16 mouse cellular contexts compared by ENCODE assay signal in the genomic region with DNA sequence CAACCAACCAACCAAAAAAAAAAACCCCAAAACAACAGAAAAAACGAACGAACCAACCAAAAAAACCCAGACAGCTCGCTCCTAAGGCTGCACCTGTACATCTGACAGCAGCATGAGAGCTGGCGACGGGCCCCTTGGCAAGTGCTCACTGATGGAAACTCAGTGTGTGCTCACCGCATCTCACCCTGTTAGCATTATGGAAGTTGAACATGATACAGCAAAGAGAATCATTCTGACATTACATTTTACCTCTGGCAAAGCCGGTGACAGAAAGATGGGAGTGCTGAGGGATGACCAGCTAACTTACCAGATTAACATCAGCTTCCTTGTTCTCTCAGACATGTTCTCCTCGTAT. TPM values are rescaled to one million over a fixed set of nuclear protein-coding genes. Genes with fewer than 3 reads are reported as not detected.
DNase-seq lines count a peak whose midpoint lies in the region; ATAC-seq and TF ChIP-seq lines count a peak whose summit lies in the region.
"Had no signal": no experiment of that assay in that cellular context is flagged by ENCODE, and none has a peak within 500 bp of the region (broad histone marks: within the 10 kb centered on the region; RNA-seq: fewer than 3 reads in every experiment).

No protein-coding gene starts in this region.

- peak overlapping the region; percentile 98 for H3K27ac ChIP-seq in thymus, adult 2 months (ENCODE audit: control insufficient read depth, insufficient read depth, low read length)
- H3K27ac ChIP-seq: embryonic facial prominence, embryonic 10.5 days; heart, embryonic 13.5 days; hindbrain, embryonic 10.5 days; midbrain, embryonic 10.5 days; neural tube, embryonic 12.5 days had no signal

- no peak overlapping the region for H3K4me3 ChIP-seq in thymus, adult 2 months (ENCODE audit: control insufficient read depth, insufficient read depth, low read length)
- H3K4me3 ChIP-seq: embryonic facial prominence, embryonic 10.5 days; heart, embryonic 13.5 days; hindbrain, embryonic 10.5 days; midbrain, embryonic 10.5 days; neural tube, embryonic 12.5 days had no signal

- H3K4me1 ChIP-seq in thymus, adult 2 months (replicated peaks; ENCODE audit: control insufficient read depth, insufficient read depth, low read length), result peaks cover 43% of the 10 kb centered on the region
- H3K4me1 ChIP-seq: heart, embryonic 13.5 days had no signal

- TF ChIP-seq POLR2A in thymus, adult 2 months (IDR thresholded peaks at IDR 0.05; ENCODE audit: control insufficient read depth, extremely low read depth, insufficient read depth, low read length, poor library complexity), result no peak

- peak; percentile 57 to 63 for DNase-seq in spleen, postnatal 36 days (ENCODE audit: low spot score in 2 of 2)
- no peak for DNase-seq in spleen, postnatal 4 days (ENCODE audit: low spot score in 2 of 2)
- peak; percentile 71 for DNase-seq in thymus, adult 2 months
- no peak for DNase-seq in urinary bladder, postnatal 36 days (ENCODE audit: low spot score in 2 of 2)
- no peak for DNase-seq in heart, postnatal 4 days
- DNase-seq: kidney, postnatal 4 days; liver; right cerebral cortex, postnatal 14 days had no signal

- TF ChIP-seq CTCF in thymus, adult 2 months (IDR thresholded peaks at IDR 0.05; ENCODE audit: borderline replicate concordance, control insufficient read depth, extremely low read depth, insufficient read depth, low read length, poor library complexity), result 0 out of 2 replicates have a peak, but pooled peaks have one; percentile 16

- WGBS in thymus, adult 2 months, result 13% methylated on average over 8 of the region's 8 CpGs

- no peaks in the 10 kb centered on the region for H3K36me3 ChIP-seq in thymus, adult 2 months (ENCODE audit: control insufficient read depth, insufficient read depth, low read length)
- H3K36me3 ChIP-seq: embryonic facial prominence, embryonic 10.5 days; heart, embryonic 13.5 days; hindbrain, embryonic 10.5 days; midbrain, embryonic 10.5 days; neural tube, embryonic 12.5 days had no signal

- peak; percentile 7 for ATAC-seq in activated CD4-positive, CD25-positive, alpha-beta regulatory T cell, adult 4 months
- ATAC-seq in inflammation-experienced regulatory T-cells, adult 6 months, result no peak
- ATAC-seq: forebrain, embryonic 14.5 days had no signal

- no peaks in the 10 kb centered on the region for H3K27me3 ChIP-seq in thymus, adult 2 months (ENCODE audit: control insufficient read depth, insufficient read depth, low read length)
- H3K27me3 ChIP-seq: heart, embryonic 13.5 days; neural tube, embryonic 12.5 days had no signal

RNA-seq across cellular contexts. Expression of a gene that starts 57.9 kb away (rescaled TPM):
- polyA plus RNA-seq in activated CD4-positive, CD25-positive, alpha-beta regulatory T cell, adult 4 months (2017; shearing (Covaris generic)), result 10 to 100 TPM in 1 of 2 experiments, 1 to 10 TPM in 1; 6.3 to 10.3 TPM
- polyA plus RNA-seq in thymus, adult 2 months (2012; rRNA removed), result 23.3 and 34.8 TPM in 2 replicates
- 10 to 100 TPM in 1 of 3 experiments, 1 to 10 TPM in 2; 4.5 to 10.9 (median 4.7) TPM for polyA plus RNA-seq in inflammation-experienced regulatory T-cells, adult 6 months (2017; shearing (Covaris generic))
- 10 to 100 TPM in 1 of 2 experiments, 1 to 10 TPM in 1; 9.6 to 13.1 TPM for total RNA-seq in heart, postnatal 4 days (2021)

Comparison
In these comparisons a context has a peak if more than half of its experiments do, and no peak if none do; other contexts are left out.
1. DNase-seq: peak in spleen, postnatal 36 days (2 of 2) and thymus, adult 2 months (single experiment); none in spleen, postnatal 4 days (0 of 2), urinary bladder, postnatal 36 days (0 of 2) and heart, postnatal 4 days (single experiment).